Mouse (Mus musculus) heart, postnatal 0 days (tissue): Measurements from ENCODE around the gene Ptx4. TPM values are rescaled to one million over a fixed set of nuclear protein-coding genes. Genes with fewer than 3 reads are reported as not detected.

Experiments
- ATAC-seq: fragments of 200-750 bp; cut with Nextera tagmentation; 2 replicates; pipeline ENCODE4 v1.8.0; 2017; ENCODE audit warnings: low read depth, moderate number of reproducible peaks, moderate library complexity; ENCODE audit not compliant: insufficient read depth
- DNase-seq: peaks from one replicate; pipeline ENCODE4 v3.0.0-alpha.2; 2016; ENCODE audit warnings: low spot score
- H3K27ac ChIP-seq: fragments of 300-500 bp; sonication (generic); 2 replicates; pipeline ENCODE4 v1.5.1; 2014; ENCODE audit warnings: low read depth, mild to moderate bottlenecking
- H3K27me3 ChIP-seq: fragments of 300-500 bp; sonication (generic); 2 replicates; pipeline ENCODE4 v1.6.1; 2014; ENCODE audit warnings: low read length, mixed read lengths; ENCODE audit not compliant: control insufficient read depth, insufficient read depth
- H3K36me3 ChIP-seq: fragments of 300-500 bp; sonication (generic); replicated peaks from 2 replicates; pipeline ENCODE4 v1.6.1; 2014; ENCODE audit warnings: low read length, mixed read lengths; ENCODE audit not compliant: control insufficient read depth, insufficient read depth
- H3K4me1 ChIP-seq: fragments of 300-500 bp; sonication (generic); 2 replicates; pipeline ENCODE4 v1.6.1; 2014; ENCODE audit warnings: antibody characterized with exemption; ENCODE audit not compliant: control insufficient read depth, insufficient read depth
- H3K4me2 ChIP-seq: fragments of 300-500 bp; sonication (generic); 2 replicates; pipeline ENCODE4 v1.6.1; 2014; ENCODE audit warnings: low read depth, mild to moderate bottlenecking, low read length, moderate library complexity
- H3K4me3 ChIP-seq: fragments of 300-500 bp; sonication (generic); 2 replicates; pipeline ENCODE4 v1.5.1; 2014; ENCODE audit warnings: low read depth, low read length
- H3K9ac ChIP-seq: fragments of 300-500 bp; sonication (generic); replicated peaks from 2 replicates; pipeline ENCODE4 v1.6.1; 2014; ENCODE audit warnings: low read depth, low read length, mixed read lengths
- H3K9me3 ChIP-seq: fragments of 300-500 bp; sonication (generic); replicated peaks from 2 replicates; pipeline ENCODE4 v1.6.1; 2016; ENCODE audit warnings: low read length; ENCODE audit not compliant: control insufficient read depth
- CTCF ChIP-seq: IDR thresholded peaks from 2 replicates; pipeline ENCODE4 v1.5.1; 2016; ENCODE audit warnings: antibody characterized with exemption, control low read depth, low read depth
- EP300 ChIP-seq: IDR thresholded peaks from 2 replicates; pipeline ENCODE4 v1.6.1; 2016; ENCODE audit warnings: antibody characterized with exemption, low read depth
- WGBS: fragments of 180-500 bp; shearing (Covaris S2); extraction: QIAGEN DNeasy Blood & Tissue Kit; methylation state at CpG from one replicate; pipeline ENCODE4 v1.1.7; 2014; 5-methylcytosine and 5-hydroxymethylcytosine counted together
- polyA plus RNA-seq: library from polyadenylated mRNA; unstranded; fragments of >200 nt; fragmentation: Nextera tagmentation; extraction: Ambion mirVana; gene quantifications from 2 replicates; pipeline ENCODE4 v1.2.1, GENCODE M21; 2015
- total RNA-seq: library from RNA; depleted of rRNA; stranded (reverse); fragments of >200 nt; gene quantifications from 2 replicates; pipeline ENCODE4 v1.2.3, GENCODE M21; 2014; ENCODE audit warnings: low replicate concordance

The Ptx4 gene
- total and polyA plus RNA-seq, 2 experiments from 2014 or later: 0.22 TPM; not detected in 1

DNA sequence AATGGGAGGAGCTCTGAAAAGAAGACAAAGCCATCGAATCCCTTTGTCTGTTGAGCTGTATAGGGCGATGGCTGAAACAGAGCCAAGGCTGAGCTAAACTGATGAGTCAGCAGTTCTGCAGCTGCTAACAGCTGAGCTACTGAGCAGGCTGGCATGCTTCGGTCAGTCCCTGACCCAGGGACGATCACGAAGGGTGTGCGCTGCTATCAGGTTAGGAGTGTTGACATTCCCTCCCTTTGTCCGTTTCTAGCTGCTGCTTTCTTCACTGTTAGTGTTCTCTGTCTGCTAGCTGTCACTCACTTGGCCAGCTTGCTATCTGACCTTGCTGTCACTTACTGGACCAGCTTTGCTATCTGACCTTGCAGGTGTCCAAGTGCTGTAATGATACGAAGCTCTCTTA lies 6.5 kb downstream of the Ptx4 start:
- H3K27ac ChIP-seq: no peak overlapping the region
- TF ChIP-seq CTCF: no peak
- no peak for TF ChIP-seq EP300
- no peaks in the 10 kb centered on the region for H3K9me3 ChIP-seq
- peak; percentile 76; the same call in 1 of the 2 replicates for ATAC-seq
- H3K4me2 ChIP-seq: peak overlapping the region; percentile 21; the same call in 1 of the 2 replicates
- H3K4me3 ChIP-seq: no peak overlapping the region
- WGBS: 11% methylated on average over 8 of the region's 8 CpGs
- no peaks in the 10 kb centered on the region for H3K4me1 ChIP-seq
- H3K9ac ChIP-seq: no peak overlapping the region
- DNase-seq: peak; percentile 25
- H3K27me3 ChIP-seq: no peaks in the 10 kb centered on the region
- H3K36me3 ChIP-seq: no peaks in the 10 kb centered on the region

DNA sequence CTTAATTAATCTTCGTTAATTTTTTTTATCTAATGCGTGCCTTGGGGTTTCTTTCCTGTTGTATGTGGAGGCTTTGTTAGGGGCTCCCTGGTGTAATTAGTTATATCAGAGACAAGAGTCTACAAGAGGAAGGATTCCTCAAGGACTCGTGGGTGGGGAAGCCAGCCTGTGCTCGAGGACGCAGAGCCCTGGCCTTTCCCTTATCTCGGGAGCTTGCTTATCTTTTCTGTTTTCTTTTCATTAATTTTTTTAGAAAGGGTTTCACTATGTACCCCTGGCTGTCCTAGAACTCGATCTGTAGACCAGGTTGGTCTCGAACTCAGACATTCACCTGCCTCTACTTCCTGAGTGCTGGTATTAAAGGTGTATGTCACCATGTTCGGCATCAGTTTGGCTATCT lies 7.1 kb downstream of the Ptx4 start:
- no peaks in the 10 kb centered on the region for H3K4me1 ChIP-seq
- H3K9ac ChIP-seq: no peak overlapping the region
- H3K27ac ChIP-seq: no peak overlapping the region
- TF ChIP-seq CTCF (no peak), EP300 (no peak)
- H3K27me3 ChIP-seq: no peaks in the 10 kb centered on the region
- H3K4me3 ChIP-seq: no peak overlapping the region
- no peaks in the 10 kb centered on the region for H3K9me3 ChIP-seq
- DNase-seq (no peak), ATAC-seq (no peak)
- WGBS: 41% methylated on average over 9 of the region's 9 CpGs
- H3K36me3 ChIP-seq: no peaks in the 10 kb centered on the region
- H3K4me2 ChIP-seq: no peak overlapping the region

DNA sequence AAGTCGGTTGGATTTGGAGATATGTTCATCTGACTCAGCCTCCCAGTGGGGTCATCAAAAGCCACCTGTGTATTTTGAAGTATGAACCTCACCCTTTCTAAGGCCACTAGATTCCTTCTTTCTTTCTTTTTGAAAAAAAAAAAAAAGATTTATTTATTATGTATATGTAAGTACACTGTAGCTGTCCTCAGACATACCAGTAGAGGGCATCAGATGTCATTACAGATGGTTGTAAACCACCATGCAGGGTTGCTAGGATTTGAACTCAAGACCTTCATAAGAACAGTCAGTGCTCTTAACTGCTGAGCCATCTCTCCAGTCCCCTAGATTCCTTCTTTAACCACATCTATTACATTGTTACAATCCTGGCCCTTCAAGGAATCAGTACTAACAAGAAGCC lies 9.5 kb downstream of the Ptx4 start:
- Histone ChIP-seq H3K4me3 (no peak overlapping the region), H3K36me3 (no peaks in the 10 kb centered on the region)
- 77% methylated on average over 1 of the region's 1 CpGs for WGBS

DNA sequence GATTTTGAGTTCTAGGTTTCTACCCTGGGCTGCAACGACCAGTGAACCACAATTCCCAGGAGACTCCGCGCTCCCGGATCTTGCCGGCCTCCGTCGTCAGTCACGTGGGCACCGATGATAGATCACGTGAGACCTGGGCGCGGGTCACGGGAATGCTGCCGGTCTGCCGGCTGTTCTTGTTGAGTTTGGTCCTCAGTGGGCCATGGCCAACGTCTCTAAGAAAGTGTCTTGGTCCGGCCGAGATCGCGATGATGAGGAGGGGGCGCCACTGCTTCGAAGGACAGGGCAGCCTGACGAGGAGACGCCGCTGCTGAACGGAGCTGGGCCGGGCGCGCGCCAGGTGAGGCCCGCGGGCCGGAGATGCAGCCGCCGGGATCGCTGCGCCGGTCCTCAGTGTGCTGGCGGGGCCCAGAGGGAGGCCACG lies 12.7 kb downstream of the Ptx4 start, which contains the start of gene Clcn7:
TSS of gene Clcn7 (plus strand) at position 117 of the 424 bp plus-strand sequence.
- no peak within 1 kb of the TSS; the same call in 1 of the 2 replicates for H3K27ac ChIP-seq

More for the DNA sequence above, 9.5 kb downstream of the Ptx4 start:
- Histone ChIP-seq H3K4me1 (peaks cover 6% of the 10 kb centered on the region), H3K9me3 (no peaks in the 10 kb centered on the region), H3K4me2 (no peak overlapping the region), H3K27me3 (no peaks in the 10 kb centered on the region), H3K27ac (no peak overlapping the region), H3K9ac (no peak overlapping the region)
- no peak for TF ChIP-seq EP300
- TF ChIP-seq CTCF: no peak
- no peak for ATAC-seq
- DNase-seq: no peak

DNA sequence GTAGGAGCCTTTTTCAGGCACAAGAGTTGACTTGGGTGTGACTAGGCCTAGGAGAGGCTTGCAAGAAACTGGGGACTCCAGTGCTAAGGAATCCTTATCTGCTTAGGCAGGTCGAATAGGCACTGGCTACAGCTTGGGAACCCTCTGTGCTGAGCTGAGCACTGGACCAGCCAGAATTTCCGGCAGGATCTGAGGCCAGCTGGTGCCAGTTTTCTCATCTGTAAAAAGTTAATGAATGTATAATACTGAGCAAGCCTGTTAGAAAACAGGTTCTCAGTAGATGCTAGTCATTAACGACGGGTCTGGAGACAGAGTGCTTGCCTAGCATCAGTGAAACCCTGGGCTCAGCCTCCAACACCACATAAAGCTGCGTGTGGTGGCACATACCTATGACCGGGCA lies 15.1 kb downstream of the Ptx4 start:
- H3K27ac ChIP-seq: no peak overlapping the region

More for the DNA sequence above, 12.7 kb downstream of the Ptx4 start, which contains the start of gene Clcn7:
- ATAC-seq: peak; percentile 97
- H3K27me3 ChIP-seq: no peaks in the 10 kb centered on the region
- peak within 1 kb of the TSS; percentile 89 for H3K4me3 ChIP-seq
- H3K36me3 ChIP-seq: no peaks in the 10 kb centered on the region
- peak within 1 kb of the TSS; percentile 79 for H3K9ac ChIP-seq
- H3K4me2 ChIP-seq: peak within 1 kb of the TSS; percentile 83
- DNase-seq: peak; percentile 94
- 2% methylated on average over 40 of the region's 40 CpGs for WGBS
- peak; percentile 71; the same call in 1 of the 2 replicates for TF ChIP-seq EP300
- TF ChIP-seq CTCF: no peak
- peaks cover 6% of the 10 kb centered on the region for H3K4me1 ChIP-seq
- H3K9me3 ChIP-seq: no peaks in the 10 kb centered on the region

DNA sequence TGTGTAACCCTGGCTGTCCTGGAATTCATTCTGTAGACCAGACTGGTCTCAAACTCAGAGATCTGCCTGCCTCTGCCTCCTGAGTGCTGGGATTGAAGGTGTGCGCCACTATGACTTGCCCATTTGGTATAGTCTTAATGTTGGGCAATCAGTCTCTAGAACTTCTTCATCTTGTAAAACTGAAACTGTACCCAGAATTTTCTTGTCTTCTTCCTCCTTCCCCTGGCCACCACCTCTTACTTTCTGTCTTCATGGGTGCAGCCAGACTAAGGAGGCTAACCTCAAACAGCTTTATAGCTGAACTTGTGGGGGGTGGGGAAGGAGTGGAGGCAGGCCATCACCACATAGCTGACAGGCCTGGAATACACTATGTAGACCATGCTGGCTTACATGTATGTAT lies 18.2 kb downstream of the Ptx4 start:
- TF ChIP-seq CTCF (no peak), EP300 (no peak)
- Histone ChIP-seq H3K4me3 (no peak overlapping the region), H3K9me3 (no peaks in the 10 kb centered on the region), H3K4me2 (no peak overlapping the region), H3K36me3 (no peaks in the 10 kb centered on the region), H3K4me1 (peaks cover 6% of the 10 kb centered on the region), H3K27me3 (no peaks in the 10 kb centered on the region), H3K27ac (no peak overlapping the region), H3K9ac (no peak overlapping the region)
- ATAC-seq (no peak), DNase-seq (no peak)
- 90% methylated on average over 1 of the region's 1 CpGs for WGBS

More for the DNA sequence above, 15.1 kb downstream of the Ptx4 start:
- Histone ChIP-seq H3K9me3 (no peaks in the 10 kb centered on the region), H3K4me1 (peaks cover 6% of the 10 kb centered on the region), H3K36me3 (no peaks in the 10 kb centered on the region), H3K4me2 (no peak overlapping the region), H3K9ac (no peak overlapping the region), H3K4me3 (no peak overlapping the region), H3K27me3 (no peaks in the 10 kb centered on the region)
- ATAC-seq (no peak), DNase-seq (no peak)
- TF ChIP-seq CTCF (no peak), EP300 (no peak)
- WGBS: 80% methylated on average over 6 of the region's 6 CpGs
